Mouse (Mus musculus) gastrocnemius, postnatal 25 days (tissue): ENCODE data around the gene Myo1d. TPM values are rescaled to one million over a fixed set of nuclear protein-coding genes. Genes with fewer than 3 reads are reported as not detected.
A peak's percentile ranks its signal among the peaks of the same experiment; 100 is the strongest.
"Not testable (repeated sequence)": the region's sequence is repeated elsewhere in the genome, so short reads cannot be mapped to it uniquely, and the experiment has no call there.

Source experiments
- DNase-seq: peaks from one replicate; pipeline ENCODE4 v3.0.0; 2022
- total RNA-seq, 2 experiments: library from RNA; stranded (reverse); gene quantifications; 1 replicate in 1 of 2; 2 replicates in 1 of 2; pipeline ENCODE4 v1.2.3; 2021

The Myo1d gene
- total RNA-seq, 2 experiments from 2014 or later: 3.0 to 3.9 TPM

DNA sequence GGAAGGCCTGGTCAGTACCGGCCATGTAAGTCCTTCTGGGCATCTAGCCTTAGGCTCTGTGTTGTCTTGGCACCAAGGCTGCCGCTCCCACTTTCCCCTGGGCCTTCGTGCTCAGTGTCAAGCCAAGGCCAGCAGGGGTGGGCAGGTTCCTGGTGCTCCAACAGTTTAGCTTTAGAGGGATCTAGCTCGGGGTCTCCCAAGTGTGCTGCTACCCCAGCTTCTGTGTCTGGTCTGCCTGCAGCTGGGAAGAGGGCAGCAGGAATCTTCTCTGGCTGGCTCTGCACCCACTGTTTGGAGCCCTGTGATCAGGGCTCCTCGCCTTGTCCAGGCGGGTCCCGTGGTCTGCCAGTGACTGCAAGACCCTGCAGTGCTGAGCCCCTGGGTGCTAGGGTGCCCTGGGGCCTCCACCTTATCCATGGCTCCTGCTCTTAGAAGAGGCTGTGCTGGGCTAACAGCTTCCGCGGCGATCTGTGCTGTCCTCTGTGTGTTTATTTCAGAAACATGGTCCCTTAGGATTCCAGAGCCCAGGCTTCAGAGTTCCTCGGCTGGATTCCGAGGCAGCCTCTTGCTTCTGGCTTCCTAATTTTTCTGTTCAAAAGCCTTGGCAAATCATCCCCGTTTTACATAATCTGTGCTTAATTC is 298.3 kb downstream of the Myo1d start:
- DNase-seq: no peak

DNA sequence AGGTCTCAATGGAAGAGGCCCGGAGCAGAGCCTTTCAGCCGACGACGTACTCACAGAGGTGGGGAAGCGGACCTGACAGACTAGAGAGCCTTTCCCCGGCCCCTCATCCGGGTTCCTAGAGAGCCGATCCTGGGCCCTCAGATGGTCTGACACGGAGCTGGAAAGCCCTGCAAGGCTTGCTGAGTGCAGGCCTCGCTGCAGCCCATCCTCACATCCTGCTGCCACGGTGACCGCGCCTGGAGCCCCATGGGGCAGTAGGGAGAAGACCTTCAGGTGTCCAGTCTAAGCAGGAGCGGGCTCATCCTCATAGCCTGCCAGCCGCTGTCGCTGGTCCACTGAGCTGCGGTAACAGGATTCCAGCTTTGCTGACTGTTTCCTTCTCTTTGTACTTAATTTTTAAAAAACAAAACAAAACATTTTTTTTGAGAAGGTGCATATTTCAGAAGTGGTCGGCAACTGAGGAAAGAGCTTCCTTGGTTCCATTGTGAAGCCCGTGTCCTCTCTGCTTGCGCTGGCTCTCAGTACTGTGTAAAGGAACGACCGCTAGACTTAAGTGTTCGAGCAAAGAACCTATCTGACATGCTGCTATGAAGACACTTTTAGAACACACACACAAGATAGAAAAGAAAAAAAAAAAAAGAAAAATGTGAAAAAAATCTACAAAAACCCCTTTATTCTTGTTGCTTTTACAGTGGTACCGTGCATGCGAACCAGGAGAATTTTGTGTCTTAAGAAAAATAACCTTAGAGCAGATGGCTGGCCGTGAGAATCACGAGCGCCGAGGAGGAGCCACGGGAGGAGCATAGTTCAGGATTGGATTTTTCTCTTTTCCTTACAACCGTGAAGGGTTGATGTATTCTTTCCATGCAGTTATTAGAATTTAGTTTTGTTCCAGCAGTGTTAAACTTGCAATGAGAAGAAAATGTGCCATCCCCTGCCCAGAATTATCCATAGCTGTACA is 299.6 kb downstream of the Myo1d start:
- no peak for DNase-seq

DNA sequence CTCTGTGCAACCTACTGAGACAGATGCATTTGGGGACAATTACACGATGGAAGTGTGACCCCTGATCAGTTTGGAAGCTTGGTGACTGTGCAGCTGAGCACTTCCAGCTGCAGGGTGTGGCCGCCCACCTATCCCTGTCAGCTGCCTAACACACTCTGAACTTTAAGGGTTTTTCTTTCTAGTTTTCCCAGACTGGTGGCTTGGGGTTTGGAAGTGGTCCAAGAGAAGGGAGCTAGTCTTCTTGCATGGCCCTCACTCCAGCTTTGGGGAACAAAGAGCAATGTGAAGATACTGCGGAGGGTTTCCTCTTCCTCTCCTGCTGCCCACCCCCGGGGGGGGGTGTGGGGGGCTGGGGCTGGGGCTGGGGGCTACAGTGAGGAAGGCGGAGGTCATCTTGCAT is 300.4 kb downstream of the Myo1d start:
- no peak for DNase-seq

DNA sequence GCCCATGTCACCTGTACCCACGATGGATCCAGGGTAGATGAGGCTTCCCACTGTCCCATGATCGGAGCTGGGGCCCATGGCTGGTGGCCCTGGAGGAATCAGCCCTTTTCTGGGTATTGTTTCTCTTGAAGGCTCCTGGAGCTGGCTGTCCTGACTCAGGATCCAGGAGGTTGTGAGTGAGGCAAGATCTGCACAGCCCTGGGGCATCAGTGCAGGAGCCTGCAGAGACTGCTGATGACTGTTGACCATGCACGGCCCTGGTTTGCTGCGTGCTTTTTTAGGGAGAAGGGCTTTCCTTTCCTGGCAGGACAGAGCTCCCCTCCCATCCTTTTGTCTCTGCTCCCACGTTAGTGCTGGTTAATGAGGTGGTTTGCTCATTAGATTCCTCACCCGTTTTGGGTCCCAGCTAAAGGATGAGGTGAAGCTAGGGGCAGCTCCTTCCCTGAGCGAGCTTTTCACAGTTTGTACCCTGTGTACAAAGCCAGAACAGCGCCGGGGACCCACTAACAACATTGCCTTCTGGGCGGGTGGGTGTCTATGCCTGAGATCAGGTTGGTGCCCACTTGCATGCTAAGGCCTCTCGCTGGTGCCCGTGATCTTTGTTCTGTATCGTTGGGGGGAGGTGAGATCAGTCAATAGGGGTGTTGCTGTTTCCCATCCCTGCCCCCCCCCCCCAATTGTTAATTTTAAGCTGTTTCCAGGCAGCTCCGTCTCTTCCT is 301.0 kb downstream of the Myo1d start:
- no peak for DNase-seq

DNA sequence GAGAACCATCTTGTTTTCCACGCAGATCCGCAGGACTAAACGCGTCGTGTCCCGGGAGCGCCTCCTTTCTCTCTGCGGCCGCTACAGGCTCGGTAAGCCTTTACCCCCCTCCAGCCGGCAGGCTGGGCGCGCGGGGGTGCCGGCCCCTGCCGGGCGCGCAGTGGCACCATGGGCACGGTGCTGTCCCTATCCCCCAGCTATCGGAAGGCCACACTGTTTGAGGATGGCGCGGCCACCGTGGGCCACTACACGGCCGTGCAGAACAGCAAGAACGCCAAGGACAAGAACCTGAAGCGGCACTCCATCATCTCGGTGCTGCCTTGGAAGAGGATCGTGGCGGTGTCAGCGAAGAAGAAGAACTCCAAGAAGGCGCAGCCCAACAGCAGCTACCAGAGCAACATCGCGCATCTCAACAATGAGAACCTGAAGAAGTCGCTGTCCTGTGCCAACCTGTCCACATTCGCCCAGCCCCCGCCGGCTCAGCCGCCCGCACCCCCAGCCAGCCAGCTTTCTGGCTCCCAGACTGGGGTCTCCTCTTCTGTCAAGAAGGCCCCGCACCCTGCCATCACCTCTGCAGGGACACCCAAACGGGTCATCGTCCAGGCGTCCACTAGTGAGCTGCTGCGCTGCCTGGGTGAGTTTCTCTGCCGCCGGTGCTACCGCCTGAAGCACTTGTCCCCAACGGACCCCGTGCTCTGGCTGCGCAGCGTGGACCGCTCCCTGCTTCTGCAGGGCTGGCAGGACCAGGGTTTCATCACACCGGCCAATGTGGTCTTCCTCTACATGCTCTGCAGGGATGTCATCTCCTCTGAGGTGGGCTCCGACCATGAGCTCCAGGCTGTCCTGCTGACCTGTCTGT is 302.3 kb downstream of the Myo1d start:
- peak; percentile 36 for DNase-seq

DNA sequence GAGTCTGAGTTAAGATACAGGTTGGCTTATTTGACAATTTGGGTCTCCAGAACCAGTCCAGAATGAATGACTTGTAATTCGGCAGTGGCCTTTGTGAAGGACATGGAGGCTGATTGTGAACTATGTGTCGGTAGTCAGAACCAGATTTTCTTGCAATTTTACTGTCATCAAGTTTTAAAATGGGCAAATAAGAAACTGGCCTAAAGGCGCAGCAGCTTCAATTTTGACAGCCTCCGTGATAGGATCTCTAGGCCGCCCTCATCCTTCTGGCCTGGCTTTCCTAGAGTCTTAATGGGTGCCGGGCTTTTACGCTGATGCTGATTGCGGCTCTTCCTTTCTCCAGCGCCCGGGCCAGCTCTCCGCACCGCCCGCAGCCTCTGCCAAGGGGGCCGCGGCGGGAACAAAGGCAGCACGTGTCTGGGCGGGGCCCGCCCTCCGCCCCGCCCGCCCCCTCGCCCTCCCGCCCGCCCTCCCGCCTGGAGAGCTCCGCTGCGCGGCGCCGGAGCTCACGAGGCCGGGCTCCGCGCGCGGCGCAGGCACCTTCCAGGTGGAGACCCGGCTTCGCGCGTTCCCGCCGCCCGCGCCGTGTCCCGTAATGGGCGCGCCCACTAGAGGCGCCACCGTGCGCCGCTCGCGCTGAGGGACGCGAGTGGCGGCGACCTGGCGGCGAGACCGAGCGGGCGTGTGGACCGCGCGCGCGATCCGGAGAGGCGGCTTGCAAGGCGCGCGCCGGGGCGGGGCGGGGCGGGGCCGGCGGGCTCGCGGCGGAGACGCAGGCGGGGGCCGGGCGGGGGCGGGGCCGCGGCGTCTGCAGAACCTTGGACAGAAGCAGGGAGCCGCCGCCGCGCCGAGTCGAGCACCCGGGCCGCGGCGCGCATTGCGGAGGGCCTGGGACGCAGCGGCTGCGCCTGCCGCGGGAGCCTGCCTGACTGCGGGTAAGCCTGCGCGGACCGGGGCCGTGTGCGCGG is 303.3 kb downstream of the Myo1d start, which contains the start of gene Cdk5r1:
TSS of gene Cdk5r1 (plus strand) at position 802 of the 968 bp plus-strand sequence.
- DNase-seq: peak; percentile 87

DNA sequence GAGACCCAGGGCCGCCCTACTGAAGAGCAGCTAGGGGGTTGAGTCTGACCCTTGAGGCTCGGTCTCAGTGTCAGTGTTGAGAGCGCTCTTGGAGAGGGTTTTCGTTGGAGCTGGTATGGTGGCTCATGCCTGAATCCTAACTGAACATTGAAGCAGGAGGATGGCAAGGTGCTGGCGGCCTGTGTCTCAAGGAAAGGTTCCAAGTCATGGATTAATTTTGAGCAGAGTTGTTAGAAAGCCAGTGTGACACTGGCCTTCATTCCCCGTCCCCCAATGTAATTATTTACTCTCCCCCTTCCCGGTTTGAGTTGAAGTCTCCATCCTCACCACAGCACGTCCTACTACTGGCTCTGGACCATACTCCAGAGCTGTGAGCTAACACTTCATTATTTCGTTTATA is 304.3 kb downstream of the Myo1d start:
- no peak for DNase-seq

DNA sequence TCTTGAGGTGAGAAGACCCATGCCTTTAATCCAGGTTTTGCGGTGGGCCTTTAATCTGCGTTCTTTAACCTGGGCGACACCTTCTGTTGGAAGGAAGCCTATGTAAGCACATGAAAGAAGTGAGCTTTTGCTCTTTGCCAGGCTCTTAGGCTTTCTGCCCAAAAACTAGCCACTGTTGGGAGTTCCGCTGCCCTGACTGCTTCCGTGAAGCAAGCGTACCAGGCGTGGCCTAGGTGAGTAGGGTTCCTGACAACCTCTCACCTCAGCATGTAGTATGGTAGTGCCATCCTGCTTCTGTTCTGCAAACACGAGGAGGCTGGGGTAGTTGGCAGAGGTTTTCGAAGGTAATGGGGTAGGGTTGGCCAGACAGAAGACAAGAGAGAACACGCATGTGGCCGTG is 305.0 kb downstream of the Myo1d start:
- no peak for DNase-seq

DNA sequence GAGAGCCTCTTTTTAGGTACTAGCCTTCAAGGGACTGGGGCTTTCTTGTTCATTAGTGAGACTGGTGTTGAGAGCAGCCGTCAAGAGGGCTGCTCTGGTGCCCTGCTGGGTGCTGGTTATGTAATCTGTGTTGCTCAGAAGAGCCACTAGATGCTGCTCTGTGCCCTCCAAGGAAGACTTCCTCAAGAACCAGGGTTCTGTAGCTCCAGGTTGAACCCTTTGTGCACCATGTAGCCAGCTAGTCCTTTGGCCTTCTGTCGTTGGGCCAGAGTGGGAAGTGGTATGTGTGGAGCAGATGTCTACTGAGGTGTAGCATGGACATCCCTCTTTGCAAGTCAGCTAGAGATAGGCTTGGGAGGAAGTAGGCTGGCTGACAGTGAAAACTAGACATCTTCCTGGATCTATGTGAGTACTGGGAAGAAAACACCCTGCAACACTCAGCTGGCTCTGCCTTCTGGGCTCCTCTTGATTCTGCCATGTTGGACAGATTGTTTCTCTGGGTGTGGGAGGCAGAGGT is 305.6 kb downstream of the Myo1d start:
- no peak for DNase-seq

DNA sequence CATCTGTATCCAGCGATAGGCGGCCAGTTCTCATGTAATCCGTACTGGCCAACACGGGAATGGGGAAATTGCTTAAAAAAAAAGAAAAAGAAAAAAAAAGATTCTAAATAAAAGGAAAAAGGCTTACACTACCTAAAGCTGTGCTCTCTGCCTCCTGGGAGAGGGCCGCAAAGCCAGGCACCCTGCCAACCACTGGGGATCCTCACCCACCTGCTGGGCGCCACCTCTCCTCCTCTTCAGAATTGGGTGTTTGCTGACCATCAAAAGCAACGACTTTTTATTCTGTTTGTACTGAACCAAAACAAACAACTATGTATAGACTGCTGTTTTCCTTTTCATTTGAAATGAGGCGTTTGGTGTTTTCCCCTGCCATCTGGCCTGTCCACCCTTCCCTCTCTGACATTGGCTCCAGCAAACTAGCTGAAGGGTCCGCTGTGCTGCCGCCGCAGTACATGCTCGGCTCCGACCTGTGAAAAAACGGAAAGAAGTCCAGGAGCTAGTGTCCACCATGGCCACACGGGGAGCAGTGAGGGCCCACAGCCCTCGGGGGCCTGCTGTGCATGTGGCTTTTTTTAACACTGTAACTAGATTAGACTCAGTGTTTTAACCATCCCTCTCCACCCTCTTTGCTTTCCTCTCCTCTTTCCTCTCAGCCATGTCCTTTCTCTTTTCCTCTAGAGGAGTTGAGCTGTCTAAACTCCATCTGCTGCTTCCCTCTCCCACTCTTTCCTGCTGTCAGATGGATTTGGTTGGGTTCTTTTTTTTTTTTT is 307.8 kb downstream of the Myo1d start:
- DNase-seq: no peak

DNA sequence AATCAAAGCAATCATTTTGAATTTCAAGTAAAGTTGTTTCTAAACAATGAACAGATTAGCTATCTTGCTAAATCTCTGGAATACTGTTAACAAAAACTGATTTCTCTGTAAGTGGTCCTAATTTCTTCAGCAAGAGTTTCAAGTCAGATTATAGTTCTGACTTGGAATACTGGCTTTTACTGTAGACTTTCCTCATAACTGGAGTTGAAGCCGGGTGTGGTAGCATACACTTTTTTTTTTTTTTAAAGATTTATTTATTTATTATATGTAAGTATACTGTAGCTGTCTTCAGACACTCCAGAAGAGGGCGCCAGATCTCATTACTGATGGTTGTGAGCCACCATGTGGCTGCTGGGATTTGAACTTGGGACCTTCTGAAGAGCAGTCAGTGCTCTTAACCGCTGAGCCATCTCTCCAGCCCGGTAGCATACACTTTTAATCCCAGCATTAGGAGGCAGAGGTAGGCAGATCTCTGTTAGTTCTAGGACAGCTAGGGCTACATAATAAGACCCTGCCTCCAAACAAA is 316.2 kb downstream of the Myo1d start:
- not testable (repeated sequence) for DNase-seq

DNA sequence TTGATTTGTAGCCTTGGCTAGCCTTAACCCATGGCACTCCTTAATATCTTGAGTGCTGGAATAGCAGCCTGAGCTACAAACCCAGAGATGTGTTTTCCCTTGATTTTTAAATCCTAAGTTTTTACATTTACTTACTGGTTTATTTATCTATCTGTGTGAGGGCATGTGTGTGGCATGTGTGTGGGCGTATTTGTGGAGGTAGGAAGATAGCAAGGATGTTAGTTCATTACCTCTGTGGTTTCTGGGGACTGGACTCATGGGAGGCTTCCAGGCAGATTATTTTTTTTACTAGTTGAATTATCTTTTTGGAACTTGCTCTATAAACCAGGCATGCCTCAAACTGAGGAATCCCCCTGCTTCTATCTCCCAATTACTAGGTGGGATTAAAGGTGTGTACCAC is 326.6 kb downstream of the Myo1d start:
- no peak for DNase-seq

DNA sequence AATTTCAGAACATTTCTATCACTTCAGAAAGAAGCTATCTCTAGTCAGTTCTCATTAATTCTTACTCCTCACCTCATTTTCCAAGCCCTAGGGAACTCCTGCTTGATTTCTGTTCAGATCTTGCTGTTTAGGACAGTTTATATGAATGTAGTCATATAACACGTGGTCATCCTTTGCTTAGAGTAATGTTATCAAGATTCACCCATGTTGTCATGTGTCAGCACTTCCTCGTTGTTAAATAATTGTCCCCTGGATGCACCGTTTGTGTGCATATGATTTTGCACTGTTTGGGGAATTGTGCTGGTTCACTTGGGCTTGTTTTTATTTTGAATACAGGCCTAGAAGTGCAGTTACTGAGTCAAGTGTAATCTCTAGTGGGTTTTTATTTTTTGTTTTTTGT is 327.6 kb downstream of the Myo1d start:
- no peak for DNase-seq

DNA sequence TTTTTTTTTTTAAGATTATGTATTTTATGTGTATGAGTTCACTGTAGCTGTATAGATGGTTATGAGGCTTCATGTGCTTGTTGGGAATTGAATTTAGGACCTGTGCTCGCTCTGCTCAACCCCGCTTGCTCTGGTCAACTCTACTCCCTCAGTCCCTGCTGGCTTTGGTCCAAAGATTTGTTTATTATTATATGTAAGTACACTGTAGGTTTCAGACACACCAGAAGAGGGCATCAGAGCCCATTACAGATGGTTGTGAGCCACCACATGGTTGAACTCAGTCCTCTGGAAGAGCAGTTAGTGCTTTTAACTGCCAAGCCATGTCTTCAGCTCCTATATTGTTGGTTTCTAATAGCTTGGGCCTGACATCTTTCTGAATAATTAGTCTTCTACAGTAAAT is 330.0 kb downstream of the Myo1d start:
- DNase-seq: no peak

DNA sequence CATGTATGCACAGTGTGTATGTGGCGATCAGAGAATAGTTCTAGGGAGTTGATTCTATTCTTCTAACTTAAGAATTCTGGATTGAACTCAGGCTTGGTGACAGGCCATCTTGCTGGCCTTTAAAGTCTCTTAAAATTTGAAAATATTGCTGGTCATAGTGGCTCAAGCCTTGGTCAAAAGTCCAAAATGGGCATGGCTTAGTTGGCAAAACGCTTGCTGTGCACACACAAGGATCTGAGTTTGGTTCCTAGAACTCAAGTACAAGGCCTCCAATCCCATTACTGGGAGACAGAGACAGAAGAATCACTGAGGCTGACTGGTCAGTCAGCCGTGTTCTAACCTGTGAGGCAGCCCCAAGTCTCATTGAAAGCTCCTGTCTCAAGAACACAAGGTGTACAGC is 332.9 kb downstream of the Myo1d start:
- DNase-seq: no peak
